Comparison of ENCODE assay signal across 7 mouse cellular contexts in the genomic region with DNA sequence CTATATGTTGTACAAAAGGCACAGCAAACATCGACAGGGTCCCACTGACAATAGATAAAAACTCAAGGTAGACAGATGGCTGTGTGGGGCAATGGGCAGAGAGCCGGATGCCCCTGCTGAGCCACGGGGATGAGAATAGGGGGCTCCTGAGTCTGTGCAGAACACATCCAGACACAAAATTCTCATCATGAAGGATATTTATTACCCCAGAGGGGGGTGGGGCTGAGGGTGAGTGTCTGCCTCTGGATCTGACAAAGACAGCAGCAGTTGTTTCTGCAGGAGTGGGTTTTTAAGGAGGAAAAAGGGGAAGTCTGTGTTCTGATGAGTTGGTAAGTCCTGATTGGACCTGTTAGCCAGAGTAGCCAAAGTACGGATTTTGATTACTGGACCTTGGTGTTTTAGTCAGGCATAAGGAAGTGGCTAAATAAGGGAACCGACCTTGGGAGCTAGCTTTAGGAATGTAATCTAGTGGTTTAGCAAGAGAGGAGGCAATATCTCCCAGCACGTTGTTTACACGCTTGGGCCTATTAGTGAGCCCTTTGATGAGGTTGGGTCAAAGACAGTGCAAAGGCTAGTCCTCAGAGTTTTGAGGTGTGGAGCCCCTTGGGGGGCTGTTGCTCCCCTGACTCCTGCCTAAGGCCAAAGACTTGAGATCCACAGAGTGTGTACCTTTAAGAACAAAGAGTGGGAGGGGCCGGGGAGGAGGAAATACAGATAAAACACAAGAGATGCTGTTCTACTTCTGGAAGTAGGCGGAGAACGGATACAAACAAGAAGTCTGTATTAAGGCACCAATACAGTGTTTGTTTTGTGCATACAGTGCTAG. TPM values are rescaled to one million over a fixed set of nuclear protein-coding genes. Genes with fewer than 3 reads are reported as not detected.
DNase-seq lines count a peak whose midpoint lies in the region; ATAC-seq and TF ChIP-seq lines count a peak whose summit lies in the region.

No protein-coding gene starts in this region.

- 28% methylated on average over 10 of the region's 10 CpGs for WGBS in lung, postnatal 0 days
- 81% methylated on average over 10 of the region's 10 CpGs for WGBS in midbrain, embryonic 10.5 days

- no peak overlapping the region for H3K4me3 ChIP-seq in lung, postnatal 0 days (ENCODE audit: low read depth, low read length)
- H3K4me3 ChIP-seq in midbrain, embryonic 10.5 days, result no peak overlapping the region

- no peak overlapping the region for H3K4me2 ChIP-seq in lung, postnatal 0 days (replicated peaks; ENCODE audit: low read depth, low read length)

- peak; percentile 74 for DNase-seq in adrenal gland, adult 2 months
- peak; percentile 25 for DNase-seq in c-Kit-positive CD71-positive TER-119-negative erythroid progenitor cells, embryonic 14.5 days (ENCODE audit: low read depth)
- peak; percentile 59 for DNase-seq in kidney, adult 11 months
- DNase-seq in lung, postnatal 0 days (ENCODE audit: low spot score), result peak; percentile 77
- DNase-seq in thymus, postnatal 25 days, result peak; percentile 51
- DNase-seq in right cerebral cortex, postnatal 25 days, result no peak
- DNase-seq in midbrain, embryonic 10.5 days (ENCODE audit: low spot score), result no peak

- no peak overlapping the region for H3K9ac ChIP-seq in lung, postnatal 0 days (replicated peaks; ENCODE audit: low read depth)

- no peaks in the 10 kb centered on the region for H3K9me3 ChIP-seq in lung, postnatal 0 days (ENCODE audit: low read length)
- H3K9me3 ChIP-seq in midbrain, embryonic 10.5 days (replicated peaks), result no peaks in the 10 kb centered on the region

- ATAC-seq in lung, postnatal 0 days, result peak; percentile 18; the same call in 1 of the 2 replicates

- no peak for TF ChIP-seq CTCF in lung, postnatal 0 days (IDR thresholded peaks at IDR 0.05)

- peaks cover 5% of the 10 kb centered on the region; the same call in 1 of the 2 replicates for H3K4me1 ChIP-seq in lung, postnatal 0 days (ENCODE audit: insufficient read depth, low read depth, low read length)
- peaks cover 6% of the 10 kb centered on the region for H3K4me1 ChIP-seq in midbrain, embryonic 10.5 days

- no peaks in the 10 kb centered on the region for H3K36me3 ChIP-seq in lung, postnatal 0 days (ENCODE audit: insufficient read depth, low read length)
- H3K36me3 ChIP-seq in midbrain, embryonic 10.5 days, result no peaks in the 10 kb centered on the region

- H3K27me3 ChIP-seq in lung, postnatal 0 days (replicated peaks; ENCODE audit: insufficient read depth, low read length), result no peaks in the 10 kb centered on the region
- no peaks in the 10 kb centered on the region for H3K27me3 ChIP-seq in midbrain, embryonic 10.5 days (ENCODE audit: low read depth, poor library complexity, severe bottlenecking)

- no peak for TF ChIP-seq EP300 in lung, postnatal 0 days (IDR thresholded peaks at IDR 0.05)

- peak overlapping the region; percentile 60 for H3K27ac ChIP-seq in lung, postnatal 0 days (ENCODE audit: low read length)
- no peak overlapping the region for H3K27ac ChIP-seq in midbrain, embryonic 10.5 days (replicated peaks)

RNA-seq across cellular contexts. Expression of a gene that starts 12.4 kb away (rescaled TPM):
- total RNA-seq in adrenal gland, adult 2 months (2021), result under 1 TPM; 0.41 to 0.63 TPM
- polyA plus RNA-seq in adrenal gland, adult 2 months (2012; rRNA removed), result not detected in 2 replicates
- 0.29 and 0.44 TPM in 2 replicates for polyA plus RNA-seq in lung, postnatal 0 days (2015; fragmentation: Nextera tagmentation; extraction: Ambion mirVana)
- 0.09 TPM in 1 of 2 replicates, not detected in the other for polyA plus RNA-seq in midbrain, embryonic 10.5 days (2016; fragmentation: Nextera tagmentation; extraction: Ambion mirVana)

RNA-seq across cellular contexts. Expression of a gene that starts 35.1 kb away (rescaled TPM):
- total RNA-seq in adrenal gland, adult 2 months (2021), result 10 to 100 TPM; 40.5 to 58.2 TPM
- polyA plus RNA-seq in adrenal gland, adult 2 months (2012; rRNA removed), result 3.4 and 3.8 TPM in 2 replicates
- polyA plus RNA-seq in lung, postnatal 0 days (2015; fragmentation: Nextera tagmentation; extraction: Ambion mirVana), result 90.2 and 98.7 TPM in 2 replicates
- 205 and 212 TPM in 2 replicates for polyA plus RNA-seq in midbrain, embryonic 10.5 days (2016; fragmentation: Nextera tagmentation; extraction: Ambion mirVana)

RNA-seq across cellular contexts. Expression of a gene that starts 42.7 kb away (rescaled TPM):
- 10 to 100 TPM; 34.0 to 37.4 TPM for total RNA-seq in adrenal gland, adult 2 months (2021)
- 14.1 and 15.1 TPM in 2 replicates for polyA plus RNA-seq in adrenal gland, adult 2 months (2012; rRNA removed)
- polyA plus RNA-seq in lung, postnatal 0 days (2015; fragmentation: Nextera tagmentation; extraction: Ambion mirVana), result 15.7 and 16.7 TPM in 2 replicates
- polyA plus RNA-seq in midbrain, embryonic 10.5 days (2016; fragmentation: Nextera tagmentation; extraction: Ambion mirVana), result 7.6 and 9.2 TPM in 2 replicates

Comparison
In these comparisons a context has a peak if more than half of its experiments do, and no peak if none do; other contexts are left out.
1. DNase-seq: peak in adrenal gland, adult 2 months (single experiment), c-Kit-positive CD71-positive TER-119-negative erythroid progenitor cells, embryonic 14.5 days (single experiment), kidney, adult 11 months (single experiment), lung, postnatal 0 days (single experiment) and thymus, postnatal 25 days (single experiment); none in right cerebral cortex, postnatal 25 days (single experiment) and midbrain, embryonic 10.5 days (single experiment).
2. RNA of a gene that starts 35.1 kb away (polyA plus RNA-seq): 205 to 212 TPM in midbrain, embryonic 10.5 days and 90.2 to 98.7 TPM in lung, postnatal 0 days; 3.4 to 3.8 TPM in adrenal gland, adult 2 months; every median in the first group is over 10 times any median in the second.